Mouse (Mus musculus) kidney, postnatal 0 days (tissue): ENCODE results near the gene Spag4. TPM values are rescaled to one million over a fixed set of nuclear protein-coding genes. Genes with fewer than 3 reads are reported as not detected.
"Not testable (repeated sequence)": the region's sequence is repeated elsewhere in the genome, so short reads cannot be mapped to it uniquely, and the experiment has no call there.

Source experiments
- ATAC-seq: fragments of 200-750 bp; cut with Nextera tagmentation; replicated peaks from 2 replicates; pipeline ENCODE4 v1.8.0; 2017; ENCODE audit warnings: low read depth, moderate number of reproducible peaks, moderate TSS enrichment, moderate library complexity; ENCODE audit not compliant: low FRiP score
- DNase-seq: peaks from one replicate; pipeline ENCODE4 v3.0.0-alpha.2; 2016; ENCODE audit warnings: low spot score
- H3K27ac ChIP-seq: fragments of 300-500 bp; sonication (generic); 2 replicates; pipeline ENCODE4 v1.5.1; 2014; ENCODE audit warnings: mild to moderate bottlenecking
- H3K27me3 ChIP-seq: fragments of 300-500 bp; sonication (generic); 2 replicates; pipeline ENCODE4 v1.6.1; 2014; ENCODE audit warnings: low read length, mixed read lengths; ENCODE audit not compliant: insufficient read depth
- H3K36me3 ChIP-seq: fragments of 300-500 bp; sonication (generic); 2 replicates; pipeline ENCODE4 v1.6.1; 2014; ENCODE audit warnings: low read length, mixed read lengths; ENCODE audit not compliant: insufficient read depth
- H3K4me1 ChIP-seq: fragments of 300-500 bp; sonication (generic); replicated peaks from 2 replicates; pipeline ENCODE4 v1.6.1; 2014; ENCODE audit warnings: antibody characterized with exemption, low read length, mixed read lengths; ENCODE audit not compliant: insufficient read depth
- H3K4me2 ChIP-seq: fragments of 300-500 bp; sonication (generic); 2 replicates; pipeline ENCODE4 v1.6.1; 2014; ENCODE audit warnings: mild to moderate bottlenecking, low read length, moderate library complexity, mixed read lengths
- H3K4me3 ChIP-seq: fragments of 300-500 bp; sonication (generic); replicated peaks from 2 replicates; pipeline ENCODE4 v1.5.1; 2014; ENCODE audit warnings: low read depth, low read length
- H3K9ac ChIP-seq: fragments of 300-500 bp; sonication (generic); 2 replicates; pipeline ENCODE4 v1.6.1; 2014; ENCODE audit warnings: low read depth, low read length
- H3K9me3 ChIP-seq: fragments of 300-500 bp; sonication (generic); replicated peaks from 2 replicates; pipeline ENCODE4 v1.6.1; 2016; ENCODE audit warnings: low read length, inconsistent platforms, mixed read lengths
- CTCF ChIP-seq: IDR thresholded peaks from 2 replicates; pipeline ENCODE4 v1.5.1; 2016; ENCODE audit warnings: antibody characterized with exemption, low read depth, mild to moderate bottlenecking, moderate library complexity
- WGBS: fragments of 180-500 bp; shearing (Covaris S2); extraction: QIAGEN DNeasy Blood & Tissue Kit; methylation state at CpG from one replicate; pipeline ENCODE4 v1.1.7; 2014; 5-methylcytosine and 5-hydroxymethylcytosine counted together
- polyA plus RNA-seq: library from polyadenylated mRNA; unstranded; fragments of >200 nt; fragmentation: Nextera tagmentation; extraction: Ambion mirVana; gene quantifications from 2 replicates; pipeline ENCODE4 v1.2.1, GENCODE M21; 2015

The Spag4 gene
- polyA plus RNA-seq, 1 experiment from 2014 or later = 2.0 TPM

DNA sequence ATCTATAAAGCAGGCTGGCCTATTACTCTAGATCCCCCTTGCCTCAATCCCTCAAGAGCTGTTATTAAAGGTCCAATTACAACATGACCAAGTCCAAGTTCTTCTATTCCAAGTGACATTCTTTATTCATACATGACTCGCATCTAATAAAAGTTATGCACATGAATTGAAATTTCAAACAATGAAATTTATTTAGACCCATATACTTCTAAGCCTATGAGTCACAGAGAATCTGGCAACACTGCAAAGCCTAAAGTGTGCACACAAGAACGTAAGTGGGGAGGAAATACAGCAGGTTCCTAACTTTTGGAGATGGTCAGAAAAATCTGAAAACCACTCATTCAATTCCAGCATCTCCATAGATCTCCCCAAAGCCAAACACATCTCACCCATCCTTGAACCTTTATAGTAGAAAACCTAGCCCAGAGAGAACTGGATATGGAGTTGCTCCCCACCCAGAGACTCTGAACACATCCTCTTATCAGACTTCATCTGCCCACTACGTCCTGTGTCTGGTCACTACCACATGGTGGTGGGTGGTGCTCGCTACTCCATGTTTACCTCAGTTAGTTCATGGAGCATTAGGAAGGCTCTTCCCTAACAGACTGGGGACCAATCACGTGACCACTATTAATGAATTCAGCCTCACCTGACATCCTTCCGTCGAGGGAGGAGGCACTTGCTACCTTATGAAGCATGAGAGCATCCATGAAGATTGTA, 22.6 kb downstream of the Spag4 start:
- H3K36me3 ChIP-seq = 0 out of 2 replicates have a peak, but pooled peaks cover 3% of the 10 kb centered on the region
- no peaks in the 10 kb centered on the region for H3K4me1 ChIP-seq
- ATAC-seq (no peak), DNase-seq (no peak)
- TF ChIP-seq CTCF = no peak
- WGBS = 88% methylated on average over 7 of the region's 7 CpGs
- H3K27me3 ChIP-seq = no peaks in the 10 kb centered on the region
- no peak overlapping the region for H3K27ac ChIP-seq
- H3K4me2 ChIP-seq = no peak overlapping the region
- H3K9me3 ChIP-seq = no peaks in the 10 kb centered on the region
- H3K9ac ChIP-seq = no peak overlapping the region
- H3K4me3 ChIP-seq = no peak overlapping the region

GRCm38 (mm10) chr2:156089799-156090198, 24.8 kb downstream of the Spag4 start:
- no peak for TF ChIP-seq CTCF
- Histone ChIP-seq H3K36me3 (0 out of 2 replicates have a peak, but pooled peaks cover 3% of the 10 kb centered on the region), H3K9ac (no peak overlapping the region), H3K27me3 (no peaks in the 10 kb centered on the region), H3K27ac (no peak overlapping the region), H3K4me3 (no peak overlapping the region), H3K4me2 (no peak overlapping the region), H3K4me1 (no peaks in the 10 kb centered on the region), H3K9me3 (no peaks in the 10 kb centered on the region)
- DNase-seq (no peak), ATAC-seq (no peak)
- WGBS = 92% methylated on average over 1 of the region's 1 CpGs

GRCm38 (mm10) chr2:156091926-156092325, 27.0 kb downstream of the Spag4 start:
- H3K36me3 ChIP-seq = peaks cover 17% of the 10 kb centered on the region
- 77% methylated on average over 5 of the region's 5 CpGs for WGBS

DNA sequence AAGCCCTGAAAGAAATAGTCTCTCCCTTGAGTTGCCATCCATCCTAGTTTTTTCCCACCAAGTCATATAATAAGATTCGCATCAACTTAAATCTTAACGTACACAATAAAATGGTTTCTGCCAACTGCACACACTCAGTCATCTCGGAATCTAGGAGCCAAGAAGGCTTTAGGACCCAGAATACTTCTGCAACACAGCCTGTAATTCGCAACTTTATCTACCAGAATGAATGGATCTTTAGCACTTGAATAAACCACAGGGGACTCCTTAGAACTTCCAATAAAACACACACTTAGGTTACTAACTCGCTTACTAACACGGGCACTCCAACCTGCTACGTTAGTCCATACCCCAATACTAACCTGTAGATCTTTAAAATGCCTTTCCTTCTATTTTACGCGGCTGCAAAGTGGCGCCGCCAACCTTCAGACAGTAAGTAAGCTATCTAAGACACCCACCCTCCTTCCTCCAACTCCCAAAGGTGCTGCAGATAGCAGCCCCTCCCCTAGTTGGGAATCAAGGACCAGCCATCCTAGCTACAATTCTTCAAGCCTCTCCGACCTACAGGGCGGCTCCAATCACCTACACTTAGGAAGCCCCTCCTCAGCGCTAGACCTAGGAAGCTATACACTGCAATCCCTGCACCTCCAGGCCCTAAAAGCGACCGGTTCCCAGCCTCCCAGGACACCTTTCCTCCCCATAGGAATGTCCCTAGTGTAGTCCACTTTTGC, 45.8 kb downstream of the Spag4 start:
- DNase-seq = peak; percentile 73
- peak; percentile 71; the same call in 1 of the 2 replicates for ATAC-seq
- H3K4me2 ChIP-seq = peak overlapping the region; percentile 75
- H3K4me3 ChIP-seq = peak overlapping the region; percentile 99
- H3K9ac ChIP-seq = peak overlapping the region; percentile 97
- WGBS = under 1% methylated on average over 16 of the region's 16 CpGs
- no peaks in the 10 kb centered on the region; the same call in 1 of the 2 replicates for H3K4me1 ChIP-seq
- peak overlapping the region; percentile 94 for H3K27ac ChIP-seq
- no peak for TF ChIP-seq CTCF
- H3K36me3 ChIP-seq = no peaks in the 10 kb centered on the region
- H3K9me3 ChIP-seq = no peaks in the 10 kb centered on the region
- H3K27me3 ChIP-seq = no peaks in the 10 kb centered on the region

More at GRCm38 (mm10) chr2:156091926-156092325, 27.0 kb downstream of the Spag4 start:
- DNase-seq (no peak), ATAC-seq (no peak)
- no peak overlapping the region for H3K9ac ChIP-seq
- no peaks in the 10 kb centered on the region for H3K4me1 ChIP-seq
- no peak overlapping the region for H3K4me3 ChIP-seq
- no peak overlapping the region for H3K27ac ChIP-seq
- H3K9me3 ChIP-seq = no peaks in the 10 kb centered on the region
- TF ChIP-seq CTCF = no peak
- no peaks in the 10 kb centered on the region for H3K27me3 ChIP-seq
- no peak overlapping the region for H3K4me2 ChIP-seq

DNA sequence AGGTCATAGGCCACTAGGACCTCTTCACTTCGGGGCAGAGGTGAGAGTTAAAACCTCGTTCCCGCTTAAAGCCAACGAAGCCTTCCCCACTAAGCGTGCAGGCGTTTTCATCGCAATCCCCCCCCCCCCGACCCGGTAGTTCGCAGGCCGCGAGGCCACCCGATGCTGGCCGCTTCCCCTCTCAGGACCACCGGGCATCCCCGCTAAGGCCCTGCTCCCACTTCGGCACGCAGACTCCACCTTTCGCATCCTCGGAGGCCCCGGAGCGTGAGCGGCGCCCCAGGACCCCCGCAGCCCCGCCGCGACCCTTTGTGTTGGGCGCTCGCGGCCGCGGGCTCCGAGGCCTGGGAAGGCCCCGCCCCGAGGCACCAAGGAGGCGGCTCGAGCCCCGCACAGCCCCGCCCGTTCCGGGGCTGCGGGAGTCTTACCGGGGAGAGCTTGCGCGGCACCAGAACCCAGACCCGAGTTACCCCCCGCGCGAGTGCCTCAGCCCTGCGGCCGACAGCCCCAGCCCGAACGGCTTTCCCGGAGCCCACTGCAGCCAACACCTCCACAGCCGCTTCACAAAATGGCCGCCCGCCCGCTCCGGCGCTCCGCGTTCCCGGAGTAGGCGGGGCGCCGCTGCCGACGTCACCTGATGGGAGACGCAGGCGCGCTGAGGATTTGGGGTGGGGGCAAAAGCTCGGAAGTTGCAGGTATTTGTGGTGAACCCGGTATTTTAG, 46.5 kb downstream of the Spag4 start, which contains the start of the genes Cpne1 and Rbm12:
Gene Cpne1 (minus strand): TSS at position 608 of the 722 bp plus-strand sequence.
Gene Rbm12 (minus strand): TSS at position 621 of the 722 bp plus-strand sequence.
- peak within 1 kb of the TSS; percentile 75 for H3K4me2 ChIP-seq
- ATAC-seq = peak; percentile 90
- under 1% methylated on average over 73 of the region's 74 CpGs for WGBS

DNA sequence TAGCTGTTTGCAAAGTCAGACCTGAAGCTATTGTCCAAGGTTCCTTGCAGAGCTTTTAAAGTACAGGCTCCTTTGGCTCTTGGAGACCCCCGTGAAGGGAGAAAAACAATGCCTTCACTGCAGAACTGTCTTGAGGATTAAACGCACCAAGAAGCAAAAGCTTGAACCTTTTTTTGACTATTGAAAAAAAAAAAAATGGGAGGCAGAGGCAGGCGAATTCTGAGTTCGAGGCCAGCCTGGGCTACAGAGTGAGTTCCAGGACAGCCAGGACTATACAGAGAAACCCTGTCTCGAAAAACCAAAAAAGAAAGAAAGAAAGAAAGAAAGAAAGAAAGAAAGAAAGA, 47.1 kb downstream of the Spag4 start:
- H3K9me3 ChIP-seq, DNase-seq, H3K4me1 ChIP-seq, H3K36me3 ChIP-seq, ATAC-seq, H3K27me3 ChIP-seq: not testable (repeated sequence)
- Histone ChIP-seq H3K9ac (peak overlapping the region; percentile 97), H3K27ac (peak overlapping the region; percentile 94), H3K4me2 (peak overlapping the region; percentile 75), H3K4me3 (peak overlapping the region; percentile 99)
- 21% methylated on average over 5 of the region's 5 CpGs for WGBS

More for the DNA sequence above, 46.5 kb downstream of the Spag4 start, which contains the start of the genes Cpne1 and Rbm12:
- no peak for TF ChIP-seq CTCF
- peak within 1 kb of the TSS; percentile 94 for H3K27ac ChIP-seq
- H3K36me3 ChIP-seq = no peaks in the 10 kb centered on the region
- H3K27me3 ChIP-seq = no peaks in the 10 kb centered on the region
- no peaks in the 10 kb centered on the region; the same call in 1 of the 2 replicates for H3K4me1 ChIP-seq
- no peaks in the 10 kb centered on the region for H3K9me3 ChIP-seq
- H3K4me3 ChIP-seq = peak within 1 kb of the TSS; percentile 99
- DNase-seq = peak; percentile 94
- H3K9ac ChIP-seq = peak within 1 kb of the TSS; percentile 97
